Mouse (Mus musculus): ENCODE data around the gene Timm8a1. TPM values are rescaled to one million over a fixed set of nuclear protein-coding genes. Genes with fewer than 3 reads are reported as not detected.

Timm8a1 gene
- polyA plus RNA-seq, 1 experiment from 2014 or later: 63.4 TPM

GRCm38 (mm10) chrX:134585103-134586002 is 43.7 kb upstream of the Timm8a1 start, which contains the start of gene Rpl36a:
Gene Rpl36a, plus strand, starts transcription at chrX:134585654.
- H3K9me3 ChIP-seq (ENCODE audit: control insufficient read depth, low read length): no peaks in the 10 kb centered on the region

GRCm38 (mm10) chrX:134582888-134583669 is 41.4 kb upstream of the Timm8a1 start, which contains the start of gene Btk:
Gene Btk, minus strand, starts transcription at chrX:134583570.
- no peak for ATAC-seq (ENCODE audit: low FRiP score, low TSS enrichment)
- Histone ChIP-seq H3K36me3 (ENCODE audit: control insufficient read depth, insufficient read depth, low read length) (no peaks in the 10 kb centered on the region), H3K4me1 (replicated peaks; ENCODE audit: control insufficient read depth, insufficient read depth) (no peaks in the 10 kb centered on the region), H3K4me2 (replicated peaks; ENCODE audit: low read depth) (no peak within 1 kb of the TSS), H3K9ac (ENCODE audit: low read length) (no peak within 1 kb of the TSS), H3K27me3 (ENCODE audit: control insufficient read depth, insufficient read depth, low read length) (no peaks in the 10 kb centered on the region), H3K4me3 (ENCODE audit: low read depth, low read length) (no peak within 1 kb of the TSS), H3K27ac (replicated peaks) (no peak within 1 kb of the TSS), H3K9me3 (ENCODE audit: control insufficient read depth, low read length) (no peaks in the 10 kb centered on the region)
- TF ChIP-seq CTCF (IDR thresholded peaks at IDR 0.05; ENCODE audit: low read depth) (no peak), EP300 (optimal IDR thresholded peaks at IDR 0.05) (no peak)
- DNase-seq (ENCODE audit: low spot score): no peak
- WGBS: 75% methylated on average over 11 of the region's 11 CpGs

More at GRCm38 (mm10) chrX:134585103-134586002, 43.7 kb upstream of the Timm8a1 start, which contains the start of gene Rpl36a:
- Histone ChIP-seq H3K36me3 (ENCODE audit: control insufficient read depth, insufficient read depth, low read length) (no peaks in the 10 kb centered on the region), H3K4me3 (ENCODE audit: low read depth, low read length) (peak within 1 kb of the TSS; percentile 43), H3K27me3 (ENCODE audit: control insufficient read depth, insufficient read depth, low read length) (no peaks in the 10 kb centered on the region), H3K9ac (ENCODE audit: low read length) (peak within 1 kb of the TSS; percentile 61), H3K4me2 (replicated peaks; ENCODE audit: low read depth) (peak within 1 kb of the TSS; percentile 53), H3K4me1 (replicated peaks; ENCODE audit: control insufficient read depth, insufficient read depth) (no peaks in the 10 kb centered on the region), H3K27ac (replicated peaks) (peak within 1 kb of the TSS; percentile 85)
- ATAC-seq (ENCODE audit: low FRiP score, low TSS enrichment): peak; percentile 97
- peak; percentile 88 for DNase-seq (ENCODE audit: low spot score)
- WGBS: 12% methylated on average over 45 of the region's 45 CpGs
- TF ChIP-seq EP300 (optimal IDR thresholded peaks at IDR 0.05) (no peak), CTCF (IDR thresholded peaks at IDR 0.05; ENCODE audit: low read depth) (peak; percentile 79)

GRCm38 (mm10) chrX:134582270-134582669 is 40.6 kb upstream of the Timm8a1 start:
- no peak for TF ChIP-seq CTCF (IDR thresholded peaks at IDR 0.05; ENCODE audit: low read depth)
- TF ChIP-seq EP300 (optimal IDR thresholded peaks at IDR 0.05): no peak
- Histone ChIP-seq H3K4me2 (replicated peaks; ENCODE audit: low read depth) (no peak overlapping the region), H3K4me3 (ENCODE audit: low read depth, low read length) (no peak overlapping the region), H3K27me3 (ENCODE audit: control insufficient read depth, insufficient read depth, low read length) (no peaks in the 10 kb centered on the region), H3K36me3 (ENCODE audit: control insufficient read depth, insufficient read depth, low read length) (no peaks in the 10 kb centered on the region), H3K9me3 (ENCODE audit: control insufficient read depth, low read length) (no peaks in the 10 kb centered on the region), H3K9ac (ENCODE audit: low read length) (no peak overlapping the region), H3K4me1 (replicated peaks; ENCODE audit: control insufficient read depth, insufficient read depth) (no peaks in the 10 kb centered on the region), H3K27ac (replicated peaks) (no peak overlapping the region)
- no peak for ATAC-seq (ENCODE audit: low FRiP score, low TSS enrichment)
- DNase-seq (ENCODE audit: low spot score): no peak
- whole genome bisulfite sequencing: 81% methylated on average over 11 of the region's 11 CpGs

- TF ChIP-seq EP300 (optimal IDR thresholded peaks at IDR 0.05) (no peak), CTCF (IDR thresholded peaks at IDR 0.05; ENCODE audit: low read depth) (no peak)
- Histone ChIP-seq H3K9me3 (ENCODE audit: control insufficient read depth, low read length) (no peaks in the 10 kb centered on the region), H3K27me3 (ENCODE audit: control insufficient read depth, insufficient read depth, low read length) (no peaks in the 10 kb centered on the region), H3K9ac (ENCODE audit: low read length) (no peak overlapping the region), H3K4me1 (replicated peaks; ENCODE audit: control insufficient read depth, insufficient read depth) (no peaks in the 10 kb centered on the region), H3K4me2 (replicated peaks; ENCODE audit: low read depth) (no peak overlapping the region), H3K4me3 (ENCODE audit: low read depth, low read length) (no peak overlapping the region), H3K27ac (replicated peaks) (no peak overlapping the region), H3K36me3 (ENCODE audit: control insufficient read depth, insufficient read depth, low read length) (no peaks in the 10 kb centered on the region)
- ATAC-seq (ENCODE audit: low FRiP score, low TSS enrichment) (no peak), DNase-seq (ENCODE audit: low spot score) (no peak)
- 80% methylated on average over 14 of the region's 14 CpGs for WGBS
Measured at GRCm38 (mm10) chrX:134580528-134581305, 39.1 kb upstream of the Timm8a1 start.

GRCm38 (mm10) chrX:134577896-134578295 is 36.2 kb upstream of the Timm8a1 start:
- no peak overlapping the region for H3K4me3 ChIP-seq (ENCODE audit: low read depth, low read length)
- WGBS: 85% methylated on average over 4 of the region's 4 CpGs
- no peaks in the 10 kb centered on the region for H3K36me3 ChIP-seq (ENCODE audit: control insufficient read depth, insufficient read depth, low read length)
- H3K27ac ChIP-seq (replicated peaks): no peak overlapping the region
- TF ChIP-seq EP300 (optimal IDR thresholded peaks at IDR 0.05) (no peak), CTCF (IDR thresholded peaks at IDR 0.05; ENCODE audit: low read depth) (no peak)
- no peak for ATAC-seq (ENCODE audit: low FRiP score, low TSS enrichment)
- no peak overlapping the region for H3K9ac ChIP-seq (ENCODE audit: low read length)
- DNase-seq (ENCODE audit: low spot score): no peak
- no peaks in the 10 kb centered on the region for H3K4me1 ChIP-seq (replicated peaks; ENCODE audit: control insufficient read depth, insufficient read depth)
- no peaks in the 10 kb centered on the region for H3K27me3 ChIP-seq (ENCODE audit: control insufficient read depth, insufficient read depth, low read length)
- H3K4me2 ChIP-seq (replicated peaks; ENCODE audit: low read depth): no peak overlapping the region
- no peaks in the 10 kb centered on the region for H3K9me3 ChIP-seq (ENCODE audit: control insufficient read depth, low read length)

Measured in stomach, postnatal 0 days (tissue).